Mouse (Mus musculus) stomach, embryonic 15.5 days (tissue): ENCODE measurements at regions not wholly inside any gene's neighbourhood (a gene's known extent, or its start where the extent isn't known, plus 50 kb on each side); places are given as distances from the start of the nearest gene placed in this dataset.
A peak's percentile ranks its signal among the peaks of the same experiment; 100 is the strongest.

ENCODE experiments used
- ATAC-seq: fragments of 200-750 bp; cut with Nextera tagmentation; 2 replicates; pipeline ENCODE4 v1.8.0; 2017; ENCODE audit warnings: low read depth, moderate number of reproducible peaks, moderate TSS enrichment; ENCODE audit not compliant: insufficient read depth, low FRiP score
- H3K27ac ChIP-seq: fragments of 300-500 bp; sonication (generic); 2 replicates; pipeline ENCODE4 v1.5.1; 2015; ENCODE audit warnings: mild to moderate bottlenecking, inconsistent platforms
- H3K27me3 ChIP-seq: fragments of 300-500 bp; sonication (generic); replicated peaks from 2 replicates; pipeline ENCODE4 v1.6.1; 2015; ENCODE audit warnings: inconsistent platforms
- H3K36me3 ChIP-seq: fragments of 300-500 bp; sonication (generic); 2 replicates; pipeline ENCODE4 v1.6.1; 2015; ENCODE audit warnings: inconsistent platforms
- H3K4me1 ChIP-seq: fragments of 300-500 bp; sonication (generic); 2 replicates; pipeline ENCODE4 v1.6.1; 2015; ENCODE audit warnings: inconsistent platforms
- H3K4me2 ChIP-seq: fragments of 300-500 bp; sonication (generic); 2 replicates; pipeline ENCODE4 v1.6.1; 2015; ENCODE audit warnings: mild to moderate bottlenecking, inconsistent platforms
- H3K4me3 ChIP-seq: fragments of 300-500 bp; sonication (generic); replicated peaks from 2 replicates; pipeline ENCODE4 v1.5.1; 2015; ENCODE audit warnings: inconsistent platforms
- H3K9ac ChIP-seq: fragments of 300-500 bp; sonication (generic); 2 replicates; pipeline ENCODE4 v1.6.1; 2015; ENCODE audit warnings: inconsistent platforms
- H3K9me3 ChIP-seq: fragments of 300-500 bp; sonication (generic); 2 replicates; pipeline ENCODE4 v1.6.1; 2016; ENCODE audit warnings: inconsistent platforms
- WGBS: fragments of 180-500 bp; shearing (Covaris S2); methylation state at CpG from one replicate; pipeline ENCODE4 v1.1.7; 2015; 5-methylcytosine and 5-hydroxymethylcytosine counted together

- H3K4me3 ChIP-seq: no peak overlapping the region
- H3K27ac ChIP-seq: no peak overlapping the region
- ATAC-seq: peak; percentile 47; the same call in 1 of the 2 replicates
Measured at GRCm38 (mm10) chr8:25440391-25441056, 616.4 kb upstream of the Adam5 start.

GRCm38 (mm10) chr8:25439971-25440370 is 615.8 kb upstream of the Adam5 start:
- ATAC-seq: no peak
- 49% methylated on average over 12 of the region's 12 CpGs for WGBS
- Histone ChIP-seq H3K9me3 (no peaks in the 10 kb centered on the region), H3K4me1 (peaks cover 8% of the 10 kb centered on the region; the same call in 1 of the 2 replicates), H3K27ac (no peak overlapping the region), H3K27me3 (no peaks in the 10 kb centered on the region), H3K9ac (no peak overlapping the region), H3K36me3 (no peaks in the 10 kb centered on the region), H3K4me2 (no peak overlapping the region), H3K4me3 (no peak overlapping the region)

More at GRCm38 (mm10) chr8:25440391-25441056, 616.4 kb upstream of the Adam5 start:
- 18% methylated on average over 13 of the region's 13 CpGs for WGBS
- Histone ChIP-seq H3K9ac (no peak overlapping the region), H3K9me3 (no peaks in the 10 kb centered on the region), H3K27me3 (no peaks in the 10 kb centered on the region), H3K4me2 (peak overlapping the region; percentile 39), H3K36me3 (no peaks in the 10 kb centered on the region), H3K4me1 (peaks cover 8% of the 10 kb centered on the region; the same call in 1 of the 2 replicates)

- Histone ChIP-seq H3K9me3 (no peaks in the 10 kb centered on the region), H3K4me1 (peaks cover 8% of the 10 kb centered on the region; the same call in 1 of the 2 replicates), H3K27ac (no peak overlapping the region), H3K27me3 (no peaks in the 10 kb centered on the region), H3K4me2 (no peak overlapping the region), H3K4me3 (no peak overlapping the region), H3K9ac (no peak overlapping the region), H3K36me3 (no peaks in the 10 kb centered on the region)
- 85% methylated on average over 9 of the region's 9 CpGs for WGBS
- ATAC-seq: no peak
Measured at GRCm38 (mm10) chr8:25438021-25438620, 614.0 kb upstream of the Adam5 start.

DNA sequence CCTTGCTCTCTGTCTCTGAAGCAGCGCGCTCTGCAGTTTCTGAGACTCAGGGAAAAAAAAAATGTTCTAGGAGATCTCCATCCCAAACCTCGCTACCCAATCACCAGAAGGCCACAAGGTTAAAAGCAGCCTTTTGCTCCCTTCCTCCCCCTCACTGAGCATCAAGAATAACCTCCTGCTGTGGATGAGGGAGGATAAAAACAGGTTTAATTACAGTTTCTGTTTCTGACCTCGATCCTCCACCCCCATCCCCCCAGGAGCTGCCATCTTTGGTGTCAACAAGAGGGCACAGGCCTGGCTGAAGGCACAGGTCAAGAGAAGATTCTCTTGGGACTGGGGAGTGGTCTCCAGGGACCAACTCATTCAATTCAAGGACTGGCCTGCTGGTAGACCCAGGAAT is 613.0 kb upstream of the Adam5 start:
- no peak for ATAC-seq
- 49% methylated on average over 4 of the region's 4 CpGs for WGBS

DNA sequence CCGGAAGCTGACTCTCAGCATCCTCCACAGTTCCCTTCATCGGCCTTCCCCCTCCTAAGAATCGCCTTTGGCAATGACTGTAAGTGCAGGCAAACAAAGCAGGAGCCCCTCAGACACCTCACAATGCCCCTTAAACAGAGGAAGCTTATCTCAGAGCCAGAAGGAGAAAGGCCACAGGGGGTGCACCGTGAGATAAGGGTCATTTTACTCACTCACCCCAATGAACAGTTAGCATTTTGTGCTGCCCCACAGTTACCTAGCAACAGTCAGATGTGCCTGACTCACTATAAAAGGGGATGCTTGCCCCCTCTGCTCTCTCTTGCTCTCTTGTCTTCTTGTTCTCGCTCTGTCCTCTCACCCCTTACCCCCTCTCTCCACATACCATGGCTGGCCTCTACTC is 606.4 kb upstream of the Adam5 start:
- Histone ChIP-seq H3K4me2 (no peak overlapping the region), H3K4me1 (no peaks in the 10 kb centered on the region), H3K36me3 (no peaks in the 10 kb centered on the region), H3K27me3 (no peaks in the 10 kb centered on the region), H3K9ac (no peak overlapping the region), H3K4me3 (no peak overlapping the region), H3K9me3 (no peaks in the 10 kb centered on the region), H3K27ac (no peak overlapping the region)
- WGBS: 40% methylated on average over 5 of the region's 5 CpGs
- ATAC-seq: no peak

More for the DNA sequence above, 613.0 kb upstream of the Adam5 start:
- Histone ChIP-seq H3K27ac (no peak overlapping the region), H3K9me3 (no peaks in the 10 kb centered on the region), H3K27me3 (no peaks in the 10 kb centered on the region), H3K9ac (no peak overlapping the region), H3K4me1 (peaks cover 8% of the 10 kb centered on the region; the same call in 1 of the 2 replicates), H3K4me2 (no peak overlapping the region), H3K4me3 (no peak overlapping the region), H3K36me3 (no peaks in the 10 kb centered on the region)

DNA sequence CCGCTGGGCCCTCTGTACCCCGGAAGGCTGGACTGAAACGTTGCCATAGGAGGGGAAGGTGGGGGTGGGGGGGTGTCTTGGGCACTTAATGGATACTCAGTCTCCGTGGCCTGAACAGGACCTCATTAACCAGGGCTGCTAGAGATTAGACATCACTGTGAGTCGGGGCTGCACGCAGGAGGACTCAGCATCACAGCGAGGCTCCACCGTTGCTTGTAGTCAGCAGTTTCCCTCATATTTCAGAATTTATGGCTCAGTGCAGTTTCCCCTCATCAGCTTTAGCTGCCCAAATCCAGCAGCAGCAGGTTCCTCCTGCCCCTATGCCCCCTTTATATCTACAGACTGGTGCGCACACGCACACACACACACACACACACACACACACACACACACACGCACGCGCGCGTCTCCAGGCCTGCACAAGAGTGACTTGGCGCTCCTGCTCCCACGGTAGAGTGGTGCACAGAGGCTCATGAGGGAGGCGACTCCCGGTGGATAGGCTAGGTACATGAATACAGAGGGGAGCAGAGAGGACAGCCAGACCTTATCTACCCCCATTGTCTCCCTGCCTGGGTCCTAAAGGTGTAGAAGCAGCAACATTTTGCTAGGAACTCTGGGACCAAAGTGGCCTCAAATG is 605.8 kb upstream of the Adam5 start:
- Histone ChIP-seq H3K9ac (no peak overlapping the region), H3K27ac (no peak overlapping the region), H3K9me3 (no peaks in the 10 kb centered on the region), H3K4me2 (no peak overlapping the region), H3K27me3 (no peaks in the 10 kb centered on the region), H3K36me3 (no peaks in the 10 kb centered on the region), H3K4me3 (no peak overlapping the region), H3K4me1 (no peaks in the 10 kb centered on the region)
- 58% methylated on average over 19 of the region's 19 CpGs for WGBS
- no peak for ATAC-seq

GRCm38 (mm10) chr8:25428761-25429160 is 604.6 kb upstream of the Adam5 start:
- no peak overlapping the region for H3K27ac ChIP-seq
- H3K9me3 ChIP-seq: no peaks in the 10 kb centered on the region
- H3K9ac ChIP-seq: no peak overlapping the region
- H3K27me3 ChIP-seq: no peaks in the 10 kb centered on the region
- WGBS: 83% methylated on average over 2 of the region's 2 CpGs
- no peak for ATAC-seq
- H3K36me3 ChIP-seq: no peaks in the 10 kb centered on the region
- H3K4me2 ChIP-seq: no peak overlapping the region
- no peak overlapping the region for H3K4me3 ChIP-seq
- no peaks in the 10 kb centered on the region for H3K4me1 ChIP-seq

DNA sequence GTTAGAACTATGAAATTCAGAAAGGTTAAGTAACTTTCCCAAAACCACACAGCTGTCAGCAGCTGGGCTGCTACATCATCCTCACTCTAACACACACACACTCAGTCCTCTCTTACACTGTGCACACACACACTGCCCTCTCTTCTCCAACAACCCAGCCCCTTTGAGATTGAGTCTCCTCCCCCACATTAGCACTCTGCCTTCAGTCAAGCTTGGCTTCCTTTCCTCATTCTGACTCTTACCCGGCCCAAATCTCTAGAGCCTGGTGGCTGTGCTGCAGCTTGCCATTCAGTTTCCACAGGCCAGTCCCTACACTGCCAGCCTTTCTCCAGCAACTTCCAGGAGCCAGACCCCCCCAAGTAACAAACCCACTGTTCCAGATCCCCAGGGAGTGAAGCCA is 602.0 kb upstream of the Adam5 start:
- Histone ChIP-seq H3K4me3 (no peak overlapping the region), H3K4me1 (no peaks in the 10 kb centered on the region), H3K27ac (no peak overlapping the region), H3K9me3 (no peaks in the 10 kb centered on the region), H3K36me3 (no peaks in the 10 kb centered on the region), H3K9ac (no peak overlapping the region), H3K4me2 (no peak overlapping the region), H3K27me3 (no peaks in the 10 kb centered on the region)
- ATAC-seq: no peak
- 57% methylated on average over 1 of the region's 1 CpGs for WGBS

GRCm38 (mm10) chr8:25421478-25421877 is 597.3 kb upstream of the Adam5 start:
- ATAC-seq: no peak
- Histone ChIP-seq H3K4me1 (no peaks in the 10 kb centered on the region), H3K4me2 (no peak overlapping the region), H3K36me3 (no peaks in the 10 kb centered on the region), H3K9ac (no peak overlapping the region), H3K9me3 (no peaks in the 10 kb centered on the region), H3K27me3 (no peaks in the 10 kb centered on the region), H3K27ac (no peak overlapping the region), H3K4me3 (no peak overlapping the region)
- WGBS: 85% methylated on average over 6 of the region's 6 CpGs

DNA sequence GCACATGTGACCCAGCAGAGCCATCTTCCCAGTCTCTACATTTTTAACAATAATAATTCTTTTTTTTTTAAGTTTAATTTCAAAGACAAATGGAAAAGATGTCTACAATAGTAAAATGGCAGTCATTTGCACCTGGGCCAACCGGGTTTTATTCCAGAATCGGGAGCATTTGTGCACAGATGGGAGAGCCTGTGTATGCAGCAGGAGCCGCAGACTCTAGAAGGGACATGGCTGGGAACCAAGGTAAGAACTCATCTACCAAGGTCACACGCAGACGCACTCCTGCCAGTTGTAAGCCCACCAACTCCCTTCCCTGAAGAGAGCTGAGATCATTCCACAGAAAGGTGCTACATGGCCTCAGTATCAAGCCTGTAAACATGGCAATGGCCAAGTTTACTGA is 586.4 kb upstream of the Adam5 start:
- no peak overlapping the region for H3K4me3 ChIP-seq
- H3K4me2 ChIP-seq: no peak overlapping the region
- no peak overlapping the region for H3K27ac ChIP-seq
- ATAC-seq: no peak
- H3K9ac ChIP-seq: no peak overlapping the region
- H3K36me3 ChIP-seq: no peaks in the 10 kb centered on the region
- H3K4me1 ChIP-seq: no peaks in the 10 kb centered on the region
- no peaks in the 10 kb centered on the region for H3K27me3 ChIP-seq
- WGBS: 88% methylated on average over 5 of the region's 5 CpGs
- H3K9me3 ChIP-seq: no peaks in the 10 kb centered on the region

DNA sequence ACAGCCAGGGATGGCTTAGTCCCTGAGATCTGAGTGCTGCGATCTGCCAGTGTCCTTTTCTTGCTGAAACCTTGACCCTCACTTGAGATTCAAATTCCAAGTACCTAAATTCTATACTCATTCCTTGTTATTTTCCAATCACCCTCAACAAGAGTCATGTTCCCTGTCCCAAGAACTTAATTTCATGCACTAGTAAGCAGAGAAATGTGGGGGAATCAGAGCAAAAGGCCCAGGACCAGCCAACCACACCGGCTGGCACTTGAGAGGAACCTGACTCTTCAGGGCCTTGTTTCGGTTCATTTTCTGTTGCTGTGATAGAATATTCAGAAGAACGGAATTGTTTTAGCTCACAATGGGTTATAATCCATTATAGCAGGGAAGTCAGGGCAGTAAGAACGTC is 583.7 kb upstream of the Adam5 start:
- Histone ChIP-seq H3K27ac (no peak overlapping the region), H3K4me1 (no peaks in the 10 kb centered on the region), H3K4me3 (no peak overlapping the region), H3K27me3 (no peaks in the 10 kb centered on the region), H3K9ac (no peak overlapping the region), H3K36me3 (no peaks in the 10 kb centered on the region), H3K4me2 (no peak overlapping the region), H3K9me3 (no peaks in the 10 kb centered on the region)
- ATAC-seq: no peak
- 92% methylated on average over 5 of the region's 5 CpGs for WGBS

GRCm38 (mm10) chr8:25392766-25393166 is 568.6 kb upstream of the Adam5 start:
- Histone ChIP-seq H3K27ac (no peak overlapping the region), H3K36me3 (no peaks in the 10 kb centered on the region), H3K4me3 (no peak overlapping the region), H3K4me2 (no peak overlapping the region), H3K27me3 (no peaks in the 10 kb centered on the region), H3K9me3 (no peaks in the 10 kb centered on the region), H3K4me1 (0 out of 2 replicates have a peak, but pooled peaks cover 5% of the 10 kb centered on the region), H3K9ac (no peak overlapping the region)
- 37% methylated on average over 6 of the region's 6 CpGs for WGBS
- ATAC-seq: no peak
